ENCODE assay signal across 9 mouse cellular contexts in the genomic region with DNA sequence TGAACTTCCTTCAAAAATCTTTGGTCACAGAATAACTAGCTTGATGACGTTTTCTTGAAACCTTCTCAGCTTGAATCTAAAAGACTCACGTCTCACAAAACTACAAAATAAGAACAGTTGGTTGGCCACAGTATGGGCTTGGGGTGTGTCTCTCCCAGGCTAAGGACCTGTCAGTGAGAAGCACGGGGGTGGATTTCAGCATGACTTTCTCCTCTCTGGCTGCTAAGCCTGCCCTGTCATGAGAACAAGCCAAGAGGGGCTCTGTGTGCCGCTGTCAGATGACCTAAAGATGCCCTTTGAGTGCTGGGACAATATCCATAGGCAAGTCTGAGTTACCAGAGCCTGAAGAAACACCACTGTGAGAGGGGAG. TPM values are rescaled to one million over a fixed set of nuclear protein-coding genes. Genes with fewer than 3 reads are reported as not detected.
A peak's percentile ranks its signal among the peaks of the same experiment; 100 is the strongest.
DNase-seq lines count a peak whose midpoint lies in the region; ATAC-seq and TF ChIP-seq lines count a peak whose summit lies in the region.
"Had no signal": no experiment of that assay in that cellular context is flagged by ENCODE, and none has a peak within 500 bp of the region (broad histone marks: within the 10 kb centered on the region; RNA-seq: fewer than 3 reads in every experiment).

No protein-coding gene starts in this region.

- ATAC-seq in hindbrain, embryonic 16.5 days, result 0 out of 2 replicates have a peak, but pooled peaks have one; percentile 19
- no peak for ATAC-seq in hindbrain, embryonic 14.5 days (ENCODE audit: low FRiP score)
- peak; percentile 84 for ATAC-seq in Patski
- ATAC-seq in kidney, embryonic 16.5 days (ENCODE audit: low FRiP score, low TSS enrichment), result peak; percentile 91

- no peak overlapping the region for H3K4me2 ChIP-seq in hindbrain, embryonic 16.5 days (ENCODE audit: low read length)
- H3K4me2 ChIP-seq in hindbrain, embryonic 14.5 days (replicated peaks), result no peak overlapping the region
- H3K4me2 ChIP-seq in kidney, embryonic 16.5 days (replicated peaks; ENCODE audit: low read depth, low read length), result no peak overlapping the region
- H3K4me2 ChIP-seq: hindbrain, embryonic 15.5 days had no signal

- no peaks in the 10 kb centered on the region for H3K36me3 ChIP-seq in hindbrain, embryonic 16.5 days (ENCODE audit: control insufficient read depth, insufficient read depth, low read length)
- no peaks in the 10 kb centered on the region for H3K36me3 ChIP-seq in hindbrain, embryonic 14.5 days (replicated peaks; ENCODE audit: control insufficient read depth, insufficient read depth)
- no peaks in the 10 kb centered on the region for H3K36me3 ChIP-seq in kidney, embryonic 16.5 days (ENCODE audit: insufficient read depth, low read length)
- H3K36me3 ChIP-seq: hindbrain, embryonic 15.5 days had no signal

- H3K27me3 ChIP-seq in hindbrain, embryonic 16.5 days (replicated peaks; ENCODE audit: control insufficient read depth, insufficient read depth, low read length), result no peaks in the 10 kb centered on the region
- no peaks in the 10 kb centered on the region; the same call in 1 of the 2 replicates for H3K27me3 ChIP-seq in hindbrain, embryonic 14.5 days (ENCODE audit: control insufficient read depth, insufficient read depth, low read length)
- H3K27me3 ChIP-seq in Patski, result no peaks in the 10 kb centered on the region
- H3K27me3 ChIP-seq in kidney, embryonic 16.5 days (ENCODE audit: insufficient read depth, low read length), result no peaks in the 10 kb centered on the region
- H3K27me3 ChIP-seq: hindbrain, embryonic 15.5 days had no signal

- H3K9ac ChIP-seq in hindbrain, embryonic 16.5 days (ENCODE audit: low read depth, low read length), result no peak overlapping the region
- no peak overlapping the region for H3K9ac ChIP-seq in hindbrain, embryonic 14.5 days
- H3K9ac ChIP-seq in kidney, embryonic 16.5 days (replicated peaks; ENCODE audit: low read length), result no peak overlapping the region; the same call in 1 of the 2 replicates
- H3K9ac ChIP-seq: hindbrain, embryonic 15.5 days had no signal

- CTCF ChIA-PET in Patski (lab: Charles Lee), result interaction anchor here (0.8 to 4.6 kb wide), 17 partner anchors 10 to 313 kb away, joined by 3 to 111 read pairs (median 5); a partner anchor contains a TSS

- in situ Hi-C loops in Patski (cut with MboI; ENCODE audit: low pct_unique_long_range_greater_than_20kb), result loop anchor here (5.0 to 25.0 kb wide), 2 partner anchors 70 to 600 kb away; no protein-coding TSS in a partner anchor

- no peak for TF ChIP-seq CTCF in Patski (IDR thresholded peaks at IDR 0.05)

- no peak overlapping the region for H3K4me3 ChIP-seq in hindbrain, embryonic 16.5 days (ENCODE audit: low read length)
- no peak overlapping the region for H3K4me3 ChIP-seq in hindbrain, embryonic 14.5 days (replicated peaks; ENCODE audit: low read length)
- no peak overlapping the region for H3K4me3 ChIP-seq in kidney, embryonic 16.5 days (ENCODE audit: low read length)
- H3K4me3 ChIP-seq: hindbrain, embryonic 15.5 days had no signal

- POLR2A ChIA-PET in Patski (lab: Charles Lee), result interaction anchor here (0.7 to 1.8 kb wide), 4 partner anchors 31 to 546 kb away, joined by 3 to 7 read pairs (median 6); a partner anchor contains a TSS

- no peak overlapping the region for H3K27ac ChIP-seq in hindbrain, embryonic 16.5 days (ENCODE audit: low read depth, low read length)
- no peak overlapping the region for H3K27ac ChIP-seq in hindbrain, embryonic 14.5 days
- H3K27ac ChIP-seq in kidney, embryonic 16.5 days (ENCODE audit: low read length), result peak overlapping the region; percentile 59
- H3K27ac ChIP-seq: hindbrain, embryonic 15.5 days had no signal

- WGBS in hindbrain, embryonic 16.5 days, result 38% methylated on average over 4 of the region's 4 CpGs
- 33% methylated on average over 4 of the region's 4 CpGs for WGBS in hindbrain, embryonic 14.5 days
- WGBS in kidney, embryonic 16.5 days, result 28% methylated on average over 4 of the region's 4 CpGs

- H3K4me1 ChIP-seq in hindbrain, embryonic 16.5 days (ENCODE audit: control insufficient read depth, insufficient read depth, low read depth, low read length), result no peaks in the 10 kb centered on the region
- H3K4me1 ChIP-seq in hindbrain, embryonic 14.5 days (replicated peaks; ENCODE audit: control insufficient read depth, insufficient read depth, low read length), result no peaks in the 10 kb centered on the region
- H3K4me1 ChIP-seq in kidney, embryonic 16.5 days (ENCODE audit: insufficient read depth, low read length), result no peaks in the 10 kb centered on the region
- H3K4me1 ChIP-seq: hindbrain, embryonic 15.5 days had no signal

- no peaks in the 10 kb centered on the region for H3K9me3 ChIP-seq in hindbrain, embryonic 16.5 days (ENCODE audit: control insufficient read depth, low read length)
- H3K9me3 ChIP-seq in hindbrain, embryonic 14.5 days (ENCODE audit: control insufficient read depth, low read length), result no peaks in the 10 kb centered on the region
- H3K9me3 ChIP-seq in kidney, embryonic 16.5 days (ENCODE audit: low read length), result no peaks in the 10 kb centered on the region
- H3K9me3 ChIP-seq: hindbrain, embryonic 15.5 days had no signal

- no peak for DNase-seq in hindbrain, embryonic 14.5 days (ENCODE audit: low spot score)
- peak; percentile 27 for DNase-seq in 3134 (ENCODE audit: extremely low read depth, insufficient read length, low spot score)
- peak; percentile 94 for DNase-seq in Patski (ENCODE audit: low read depth, low spot score)
- no peak for DNase-seq in natural killer cell, adult 2 months (ENCODE audit: low spot score in 2 of 2)
- DNase-seq in right cerebral cortex, postnatal 36 days (ENCODE audit: low spot score in 2 of 2), result no peak
- no peak for DNase-seq in urinary bladder, adult 2 months (ENCODE audit: low spot score)

RNA-seq across cellular contexts. Expression of a gene that starts 20.5 kb away (rescaled TPM):
- 2.1 and 2.3 TPM in 2 replicates for polyA plus RNA-seq in hindbrain, embryonic 16.5 days (2015; fragmentation: Nextera tagmentation; extraction: Ambion mirVana)
- polyA plus RNA-seq in hindbrain, embryonic 14.5 days (2014; fragmentation: Nextera tagmentation; extraction: Ambion mirVana), result 2.6 and 2.9 TPM in 2 replicates
- 13.7 TPM for polyA plus RNA-seq in Patski (2021)
- polyA plus RNA-seq in kidney, embryonic 16.5 days (2015; fragmentation: Nextera tagmentation; extraction: Ambion mirVana), result 2.3 and 3.0 TPM in 2 replicates
- polyA plus RNA-seq in urinary bladder, adult 2 months (2012; rRNA removed), result 24.8 and 27.8 TPM in 2 replicates

RNA-seq across cellular contexts. Expression of a gene that starts 31.8 kb away (rescaled TPM):
- 10.4 and 11.8 TPM in 2 replicates for polyA plus RNA-seq in hindbrain, embryonic 16.5 days (2015; fragmentation: Nextera tagmentation; extraction: Ambion mirVana)
- polyA plus RNA-seq in hindbrain, embryonic 14.5 days (2014; fragmentation: Nextera tagmentation; extraction: Ambion mirVana), result 13.0 and 13.3 TPM in 2 replicates
- 47.3 TPM for polyA plus RNA-seq in Patski (2021)
- polyA plus RNA-seq in kidney, embryonic 16.5 days (2015; fragmentation: Nextera tagmentation; extraction: Ambion mirVana), result 11.9 and 12.2 TPM in 2 replicates
- 15.6 and 16.3 TPM in 2 replicates for polyA plus RNA-seq in urinary bladder, adult 2 months (2012; rRNA removed)

Comparison
In these comparisons a context has a peak if more than half of its experiments do, and no peak if none do; other contexts are left out.
1. DNase-seq: peak in 3134 (single experiment) and Patski (single experiment); none in hindbrain, embryonic 14.5 days (single experiment), natural killer cell, adult 2 months (0 of 2), right cerebral cortex, postnatal 36 days (0 of 2) and urinary bladder, adult 2 months (single experiment).